Mouse (Mus musculus) embryo, embryonic 11 days (tissue): ENCODE measurements around the gene Morn4.
"Not testable (repeated sequence)": the region's sequence is repeated elsewhere in the genome, so short reads cannot be mapped to it uniquely, and the experiment has no call there.

Source experiments
- DNase-seq: peaks from one replicate; pipeline ENCODE4 v3.0.0-alpha.2; 2015

The Morn4 gene

DNA sequence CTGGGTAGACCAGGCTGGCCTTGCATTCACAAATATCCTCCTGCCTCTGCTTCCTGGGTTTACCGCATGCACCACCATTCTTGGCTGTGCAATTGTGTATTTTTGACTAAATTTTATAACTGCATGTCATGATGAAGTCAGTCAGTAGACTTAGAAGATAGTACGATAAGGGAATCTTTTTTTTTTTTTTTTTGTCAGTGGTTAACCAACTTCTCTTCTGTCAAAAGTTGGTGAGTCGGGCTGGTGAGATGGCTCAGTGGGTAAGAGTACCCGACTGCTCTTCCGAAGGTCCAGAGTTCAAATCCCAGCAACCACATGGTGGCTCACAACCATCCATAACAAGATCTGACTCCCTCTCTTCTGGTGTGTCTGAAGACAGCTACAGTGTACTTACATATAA is 4.5 kb downstream of the Morn4 start:
- DNase-seq: not testable (repeated sequence)

DNA sequence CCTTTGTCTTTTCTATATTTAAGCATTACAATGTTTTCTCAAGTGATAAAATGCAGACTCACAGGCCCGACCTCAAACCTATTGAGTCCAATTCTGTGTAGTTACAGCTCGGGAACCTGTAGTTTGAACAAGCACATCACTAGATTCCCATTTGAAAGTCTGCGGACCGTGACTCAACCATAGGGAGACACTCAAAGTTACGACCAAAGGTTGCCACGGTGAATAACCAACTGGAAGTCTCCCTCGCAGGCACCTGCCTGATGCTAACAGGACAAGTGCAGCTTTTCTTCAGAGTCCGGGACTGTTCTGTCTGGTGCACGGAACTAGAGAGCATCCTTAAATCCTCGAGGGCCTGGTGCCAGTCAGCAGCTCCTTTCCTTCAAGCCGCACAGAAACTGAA is 5.7 kb downstream of the Morn4 start:
- DNase-seq: no peak

DNA sequence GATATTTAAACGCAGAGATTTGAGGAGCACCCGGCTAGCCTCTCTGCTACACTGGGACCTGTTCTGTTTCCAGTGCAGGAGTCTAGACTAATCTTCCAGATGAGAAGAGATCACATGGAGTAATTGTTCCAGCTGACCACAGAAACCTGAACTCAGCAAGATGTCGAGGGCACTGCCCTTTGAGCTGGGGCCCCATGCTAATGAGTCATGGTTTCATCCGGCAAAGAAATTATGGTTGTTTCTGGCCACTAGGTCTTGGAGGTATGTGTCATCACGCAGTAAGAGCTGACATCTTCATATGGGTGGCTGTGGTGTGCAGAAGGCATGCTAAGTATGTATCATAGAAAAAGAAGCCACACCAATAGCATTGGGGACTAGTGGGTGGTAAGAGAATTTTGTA is 6.2 kb downstream of the Morn4 start:
- no peak for DNase-seq

DNA sequence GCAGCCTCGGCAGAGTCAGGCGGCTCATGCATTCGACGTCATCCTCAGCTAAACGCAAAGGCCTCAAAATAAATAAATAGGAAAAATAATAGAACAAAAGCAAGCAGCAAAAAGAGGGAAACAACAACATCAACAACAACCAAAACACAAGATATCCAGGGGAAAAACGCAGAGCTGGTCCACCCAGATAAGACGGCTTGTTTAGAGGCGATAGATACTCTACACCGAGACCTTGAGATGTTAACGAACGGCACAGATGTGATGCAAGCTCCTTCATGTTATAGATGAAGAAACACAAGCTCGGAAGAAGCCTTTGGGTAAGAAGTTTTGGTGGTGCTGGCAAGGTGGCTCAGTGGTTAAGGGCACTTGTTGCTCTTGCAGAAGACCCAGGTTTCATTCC is 7.2 kb downstream of the Morn4 start:
- DNase-seq: no peak

DNA sequence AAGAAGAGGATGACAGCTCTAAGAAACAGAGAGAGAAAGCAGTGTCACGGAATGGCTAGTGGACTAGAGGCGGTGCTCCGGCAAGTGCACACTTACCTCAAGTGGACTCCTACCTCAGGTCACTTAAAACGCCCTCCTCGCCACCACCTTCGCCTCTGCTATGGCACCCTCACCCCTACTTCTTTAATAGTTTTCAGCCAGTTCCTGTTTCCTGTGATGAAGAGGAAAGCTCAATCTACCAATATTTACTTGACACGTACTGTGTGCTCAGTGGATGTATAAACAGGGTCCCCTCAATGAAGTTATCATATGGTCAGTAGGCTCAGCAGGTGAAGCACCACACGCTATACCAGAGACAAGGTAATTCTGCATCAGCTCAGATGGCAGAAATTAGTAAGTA is 7.6 kb downstream of the Morn4 start:
- no peak for DNase-seq

DNA sequence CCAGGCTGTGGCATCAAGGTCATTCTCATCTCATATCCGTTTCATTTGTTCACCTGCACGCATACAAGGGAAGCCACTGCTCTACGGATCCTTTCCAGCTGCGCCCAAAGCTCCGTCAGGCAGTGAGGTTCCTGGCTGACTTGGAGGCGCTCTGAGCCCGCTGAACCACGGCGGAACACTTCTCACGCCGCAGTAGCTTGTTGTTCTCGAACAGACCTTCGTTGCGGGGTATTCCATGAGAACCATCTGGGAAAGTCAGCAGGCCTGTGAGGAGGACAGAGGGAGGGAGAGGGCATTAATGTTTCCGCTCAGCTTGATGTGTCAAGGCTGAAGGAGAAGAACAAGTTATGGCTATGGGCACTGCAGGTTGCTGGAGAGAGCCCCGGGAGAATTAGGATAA is 10.2 kb downstream of the Morn4 start:
- no peak for DNase-seq

DNA sequence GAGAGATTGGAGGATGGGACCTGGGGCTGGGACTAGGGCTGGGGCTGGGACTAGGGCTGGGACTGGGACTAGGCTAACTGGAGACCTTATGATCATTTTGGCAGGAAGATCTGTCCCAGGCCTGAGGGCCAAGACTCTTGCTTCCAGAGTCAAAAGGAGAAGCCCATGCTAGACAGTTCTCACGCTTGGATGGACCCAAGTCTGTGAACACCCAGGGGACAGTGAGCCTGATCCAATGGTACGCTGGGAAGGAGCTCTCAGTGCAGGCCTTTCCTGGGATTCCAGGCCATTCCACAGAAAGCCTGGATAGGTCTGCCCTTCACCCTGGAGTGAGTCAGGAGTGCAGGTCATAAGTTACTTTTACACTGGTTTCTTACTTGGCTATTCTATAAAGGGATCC is 11.1 kb downstream of the Morn4 start:
- DNase-seq: no peak

DNA sequence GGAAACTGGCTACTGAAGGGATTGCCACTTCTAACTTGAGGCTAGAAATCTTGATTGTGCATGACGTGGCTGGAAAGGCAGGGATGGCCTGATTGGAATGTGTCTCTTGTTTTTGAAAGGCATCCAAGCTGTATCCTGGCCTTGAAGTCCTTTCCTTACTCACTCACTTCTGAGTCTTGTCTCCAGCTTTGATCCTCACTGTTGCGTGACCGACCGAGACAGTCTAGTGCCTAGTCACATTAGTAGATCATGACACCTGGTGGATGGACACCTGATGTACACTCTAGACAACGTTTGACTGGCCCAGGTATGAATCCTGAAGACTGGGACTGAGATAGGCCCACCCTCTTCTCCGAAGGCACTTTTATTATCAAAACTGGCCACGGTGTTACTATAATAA is 13.4 kb downstream of the Morn4 start:
- DNase-seq: no peak

DNA sequence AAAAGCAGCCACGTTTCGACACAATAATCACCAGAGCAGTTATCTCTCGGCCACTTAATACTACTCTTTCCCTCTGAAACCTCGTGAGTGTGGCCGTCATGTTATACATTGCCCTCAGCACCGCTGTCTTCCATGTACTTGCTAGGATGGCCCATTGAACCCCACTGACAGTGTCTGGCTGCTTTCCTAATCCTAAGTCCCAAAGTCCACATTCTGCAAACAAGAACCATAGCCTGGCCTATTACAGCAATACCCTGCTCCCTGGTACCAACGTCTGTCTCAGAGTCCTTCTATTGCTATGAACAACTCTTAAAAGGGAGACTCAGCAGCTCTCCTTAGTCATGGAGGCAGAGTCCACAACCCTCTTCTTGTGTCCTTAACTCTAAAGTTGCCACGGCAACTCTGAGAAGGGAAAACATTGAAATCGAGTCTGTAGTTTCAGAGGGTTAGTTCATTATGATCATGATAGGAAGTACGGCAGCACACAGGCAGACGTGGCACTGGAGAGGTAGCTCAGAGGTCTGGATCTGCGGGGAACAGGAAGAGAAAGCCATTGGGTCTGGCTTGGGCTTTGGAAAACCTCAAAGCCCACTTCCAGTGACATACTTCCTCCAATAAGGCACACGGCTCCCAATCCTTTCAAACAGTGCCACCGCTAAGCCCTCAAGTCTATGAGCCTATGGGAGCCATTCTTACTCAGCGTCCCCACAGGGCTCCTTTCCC is 14.1 kb downstream of the Morn4 start:
- DNase-seq: no peak

DNA sequence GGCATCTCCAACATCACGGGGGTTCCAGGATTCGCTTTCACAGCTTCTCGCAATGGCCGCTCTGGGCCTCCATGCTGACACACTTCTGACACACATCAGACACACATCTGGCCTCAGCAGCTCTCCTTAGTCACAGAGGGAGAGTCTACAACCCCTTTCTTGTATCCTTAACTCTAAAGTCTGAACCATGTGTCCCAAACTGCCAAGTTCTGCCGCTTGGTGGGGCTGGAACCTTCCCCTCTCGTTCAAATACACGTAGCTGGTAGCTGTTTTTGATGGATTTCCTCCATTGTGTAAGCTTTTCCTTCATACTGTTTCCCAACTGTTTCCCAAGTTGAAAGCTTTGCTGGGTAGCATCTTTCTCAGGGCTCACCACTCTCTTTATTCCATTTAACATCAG is 14.9 kb downstream of the Morn4 start:
- DNase-seq: no peak

DNA sequence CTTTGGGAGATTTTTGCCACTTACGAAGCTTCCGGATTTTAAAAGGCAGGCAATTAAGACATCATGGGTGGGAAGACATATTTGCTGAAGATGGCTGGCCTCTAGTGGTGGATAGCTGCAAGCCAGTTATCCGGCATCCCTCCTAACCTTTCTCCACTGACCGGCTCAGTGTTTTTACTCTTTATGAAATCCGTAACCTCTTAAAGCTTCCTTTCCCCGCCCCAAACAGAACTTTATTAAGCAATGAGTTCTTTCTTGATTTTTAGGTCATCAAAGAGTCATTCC is 17.0 kb downstream of the Morn4 start:
- peak; percentile 34 for DNase-seq

DNA sequence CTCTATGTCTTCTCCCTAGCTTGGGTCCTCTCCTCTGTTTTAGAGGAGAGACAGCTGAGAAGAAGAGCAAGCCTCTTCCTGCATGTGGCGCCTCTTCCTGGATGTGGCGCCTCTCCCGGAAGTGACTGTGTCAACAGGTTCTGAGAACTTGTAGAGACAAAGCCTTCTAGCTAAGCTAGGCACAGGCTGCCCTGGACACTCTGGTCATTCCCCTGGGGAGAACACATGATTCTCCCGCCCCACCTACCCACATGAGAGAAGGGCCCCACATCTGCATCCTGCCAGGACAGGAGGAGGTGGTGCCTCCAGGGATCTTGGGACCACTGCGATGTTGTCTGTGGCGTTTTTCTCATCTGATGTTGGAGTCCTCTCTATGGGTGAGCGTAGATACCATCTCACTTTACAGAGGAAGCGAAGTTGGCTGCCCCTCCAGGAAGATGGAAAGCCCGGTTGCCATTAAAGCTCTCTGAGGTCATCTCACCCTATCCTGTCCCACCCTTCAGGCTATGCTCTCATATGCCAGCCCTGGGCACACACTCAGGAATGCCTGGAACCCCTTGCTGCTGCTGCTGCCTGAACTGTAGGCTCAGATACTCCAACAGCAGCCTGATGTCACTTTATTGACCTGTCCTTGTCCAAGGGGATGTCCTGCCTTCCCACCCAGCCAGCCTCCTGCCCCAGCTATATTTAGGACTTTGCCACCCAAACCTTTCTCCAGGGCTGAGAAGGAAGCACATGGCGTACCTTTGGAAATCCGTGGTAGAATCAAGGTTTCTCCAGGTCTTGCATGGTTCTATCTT is 17.5 kb downstream of the Morn4 start:
- no peak for DNase-seq

DNA sequence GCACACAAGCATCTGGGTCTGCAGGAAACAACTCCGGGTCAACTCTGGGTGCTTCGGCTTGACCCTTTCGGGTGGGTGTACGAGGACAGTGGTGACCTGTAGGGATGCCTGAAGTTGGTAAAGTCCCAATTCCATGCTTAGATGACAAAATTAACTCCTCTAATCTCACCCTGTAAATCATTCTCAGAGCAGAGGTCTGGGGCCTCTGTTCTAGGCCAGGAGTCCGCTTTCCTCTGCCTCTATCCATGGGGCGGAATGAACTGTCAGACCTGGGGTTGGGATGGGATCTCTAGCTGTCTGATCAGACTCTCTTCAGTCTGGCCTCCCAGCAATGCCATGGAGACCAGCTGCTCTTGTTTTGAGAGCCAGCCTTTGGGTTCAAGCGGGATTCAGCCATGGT is 24.7 kb downstream of the Morn4 start:
- DNase-seq: no peak

DNA sequence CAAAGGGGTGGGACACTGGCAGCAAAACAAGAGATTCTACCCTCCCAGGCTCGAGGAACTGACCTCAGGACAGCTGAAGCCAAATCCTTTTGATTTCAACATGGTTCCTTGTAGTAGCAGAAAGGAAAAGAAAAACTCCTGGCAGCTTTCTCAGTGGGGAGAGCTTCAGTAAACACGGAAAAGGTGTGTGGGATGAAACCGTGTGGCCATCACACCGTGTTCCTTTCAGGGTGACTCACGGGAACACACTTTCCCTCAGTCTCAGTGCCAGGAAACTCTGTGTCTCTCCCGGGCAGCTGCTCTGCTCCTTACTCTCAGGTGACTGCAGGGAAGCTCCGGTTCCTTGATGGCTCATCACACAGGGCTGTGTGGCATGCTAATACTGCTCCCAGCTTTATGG is 27.7 kb downstream of the Morn4 start:
- DNase-seq: no peak

DNA sequence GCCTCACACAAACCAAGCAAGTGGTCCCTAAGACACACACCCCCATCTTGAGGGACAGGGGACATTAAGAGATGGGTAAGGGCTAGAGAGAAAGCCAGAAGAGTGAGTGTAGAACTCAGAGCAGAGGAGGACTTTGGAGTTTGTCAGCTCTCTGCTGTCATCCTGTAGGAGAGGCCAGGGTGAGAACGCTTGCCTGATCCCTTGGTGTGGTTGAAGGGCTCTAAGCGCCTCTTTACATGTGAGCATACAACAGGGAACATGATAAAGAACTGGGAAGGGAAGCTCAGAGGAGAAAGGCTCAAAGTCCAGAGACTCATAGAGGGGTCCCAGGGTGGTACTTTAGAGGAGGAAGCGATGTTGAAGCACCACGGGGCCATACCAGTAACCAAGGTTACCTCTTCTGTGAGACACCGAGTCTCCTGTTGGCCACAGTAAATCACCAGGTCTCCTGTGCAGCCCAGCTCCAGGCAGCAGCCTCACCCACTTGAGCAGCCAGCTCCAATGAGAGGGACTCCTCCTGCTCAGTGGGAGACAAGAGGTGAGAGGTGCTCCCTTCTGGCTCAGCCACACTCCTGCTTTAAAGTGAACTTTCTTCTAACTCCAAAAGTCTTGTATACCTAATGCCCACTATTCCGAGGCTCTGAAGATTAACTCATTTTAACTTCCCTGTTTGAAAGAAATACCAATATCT is 29.3 kb downstream of the Morn4 start:
- DNase-seq: no peak

DNA sequence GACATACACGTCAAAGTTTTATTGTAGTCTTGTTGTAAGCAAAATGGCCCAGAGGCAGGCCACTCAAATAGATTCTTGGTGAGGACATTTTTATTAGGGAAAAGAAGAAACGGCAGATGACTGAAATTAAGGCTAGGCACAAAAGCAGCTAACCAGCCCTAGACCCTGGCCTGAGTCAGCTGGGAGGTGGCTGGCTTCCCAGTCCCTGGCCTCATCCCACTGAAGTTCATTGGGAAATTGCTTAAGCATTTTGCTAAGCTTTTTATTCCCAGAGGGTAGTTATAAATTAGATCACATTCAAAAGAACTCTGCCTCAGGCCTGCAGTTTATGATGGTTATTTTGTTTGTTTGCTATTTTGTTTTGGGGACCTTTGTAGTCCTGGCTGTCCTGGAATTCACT is 30.3 kb downstream of the Morn4 start:
- DNase-seq: no peak

DNA sequence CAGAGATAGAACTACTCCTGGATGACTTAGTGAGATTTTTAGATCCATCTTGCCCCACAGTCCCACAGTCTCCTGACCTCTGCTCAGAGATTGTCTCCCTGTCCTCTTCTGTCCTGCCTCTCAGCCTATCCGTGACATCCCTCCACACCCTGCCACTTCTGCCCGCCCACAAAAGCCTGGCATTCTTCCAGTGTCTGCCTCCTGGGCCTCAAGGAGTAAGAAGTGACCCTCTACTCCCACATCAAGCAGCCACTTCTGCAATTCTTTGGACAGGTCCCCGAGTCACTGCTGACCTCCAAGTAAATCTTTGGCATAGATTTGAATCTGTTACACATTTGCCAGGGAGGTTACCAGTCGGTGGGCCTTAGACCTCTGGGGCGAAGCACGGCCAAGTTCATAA is 31.9 kb downstream of the Morn4 start:
- DNase-seq: no peak

DNA sequence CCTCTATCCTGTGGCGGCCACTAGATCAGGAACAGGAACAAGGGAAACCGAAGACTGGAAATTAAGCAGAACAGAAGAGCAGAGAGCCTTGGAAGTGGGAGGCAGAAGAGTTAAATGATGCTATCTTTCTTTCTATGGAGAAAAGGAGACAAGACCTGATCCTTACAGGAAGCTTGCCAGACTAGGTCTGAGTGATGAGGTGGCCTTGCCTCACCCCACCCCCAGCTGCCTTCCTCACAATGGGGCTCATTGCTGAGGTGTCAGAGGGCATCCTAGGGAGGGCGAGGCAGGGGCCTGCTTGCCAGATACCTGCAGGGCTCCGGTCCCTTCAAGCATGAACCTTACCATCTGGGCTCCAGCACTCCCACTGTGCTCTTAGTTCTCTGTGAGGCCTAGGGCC is 34.2 kb downstream of the Morn4 start, which contains the start of gene 4933411K16Rik:
Gene 4933411K16Rik (plus strand): TSS at position 301 of the 400 bp plus-strand sequence.
- DNase-seq: no peak

DNA sequence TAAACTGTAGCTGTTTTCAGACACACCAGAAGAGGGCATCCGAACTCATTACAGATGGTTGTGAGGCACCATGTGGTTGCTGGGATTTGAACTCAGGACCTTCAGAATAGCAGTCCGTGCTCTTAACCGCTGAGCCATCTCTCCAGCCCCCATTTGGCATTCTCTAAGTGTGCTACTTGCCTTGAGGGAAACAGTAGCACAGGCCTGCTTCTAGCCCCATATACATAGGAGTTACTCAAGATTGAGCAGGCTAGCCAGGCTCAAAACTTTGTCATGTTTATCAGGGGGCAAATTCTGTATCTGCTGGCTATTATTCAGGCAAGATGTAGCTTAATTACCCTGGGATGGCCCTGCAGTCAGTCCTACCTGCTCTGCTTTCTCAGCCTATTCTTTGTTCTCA is 34.8 kb downstream of the Morn4 start:
- DNase-seq: no peak

DNA sequence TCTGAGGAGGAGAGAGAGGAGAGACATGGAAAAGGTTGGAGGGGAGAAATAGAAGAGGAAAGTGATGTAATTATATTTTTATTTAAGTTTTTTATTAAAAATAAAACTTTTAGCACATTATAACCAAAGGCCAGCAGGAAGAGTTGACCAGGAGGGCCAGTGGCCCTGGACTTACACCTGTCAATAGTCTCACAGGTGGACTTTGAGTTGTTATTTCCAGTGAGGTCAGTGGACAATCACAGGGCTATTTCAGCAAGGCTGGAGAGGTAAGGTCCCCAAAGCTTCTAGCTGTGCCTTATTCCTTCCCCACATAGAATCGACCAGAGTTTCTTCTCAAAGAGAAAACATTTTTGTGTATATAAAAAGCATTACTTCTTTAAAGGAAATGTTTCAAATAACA is 35.9 kb downstream of the Morn4 start:
- DNase-seq: no peak

DNA sequence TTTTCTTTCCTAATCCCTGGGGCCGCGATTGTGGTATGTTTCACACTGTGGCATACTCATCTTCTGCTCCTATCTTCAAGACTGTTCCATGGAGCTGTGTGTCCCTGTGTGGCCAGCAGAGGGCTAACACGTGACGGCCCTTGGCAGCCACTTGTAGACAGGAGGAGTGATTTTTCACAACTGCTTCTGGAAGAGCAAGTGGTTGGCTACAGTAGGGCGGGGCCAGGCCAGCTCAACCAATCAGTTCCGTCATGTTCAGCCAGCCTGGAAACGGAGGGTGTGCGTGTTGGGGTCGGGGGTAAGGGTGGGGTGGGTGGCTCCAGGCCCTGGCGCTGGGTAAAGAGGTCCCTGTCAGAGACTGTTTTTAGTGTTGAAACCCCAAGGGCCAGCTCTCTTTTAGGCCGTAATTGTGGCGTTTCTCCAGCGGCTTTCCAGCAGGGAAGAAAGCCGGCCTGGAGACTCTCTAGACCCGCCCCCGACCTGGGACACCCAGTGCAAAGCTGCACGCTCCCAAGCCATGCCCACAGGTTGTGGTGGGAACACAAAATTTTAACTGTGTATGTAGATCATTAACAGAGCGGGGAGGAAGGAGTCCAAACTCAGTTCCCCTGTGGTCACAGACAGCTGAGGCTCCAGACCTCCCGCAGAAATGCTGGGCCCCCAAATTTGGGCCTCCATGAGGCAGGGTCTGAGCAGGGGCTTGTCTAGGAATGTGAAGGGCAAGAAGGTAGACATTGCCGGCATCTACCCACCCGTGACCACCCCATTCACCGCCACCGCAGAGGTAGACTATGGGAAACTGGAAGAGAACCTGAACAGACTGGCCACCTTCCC is 40.7 kb downstream of the Morn4 start, which contains the start of gene Hoga1:
Gene Hoga1 (plus strand): TSS at position 342 of the 834 bp plus-strand sequence.
- peak; percentile 86 for DNase-seq

DNA sequence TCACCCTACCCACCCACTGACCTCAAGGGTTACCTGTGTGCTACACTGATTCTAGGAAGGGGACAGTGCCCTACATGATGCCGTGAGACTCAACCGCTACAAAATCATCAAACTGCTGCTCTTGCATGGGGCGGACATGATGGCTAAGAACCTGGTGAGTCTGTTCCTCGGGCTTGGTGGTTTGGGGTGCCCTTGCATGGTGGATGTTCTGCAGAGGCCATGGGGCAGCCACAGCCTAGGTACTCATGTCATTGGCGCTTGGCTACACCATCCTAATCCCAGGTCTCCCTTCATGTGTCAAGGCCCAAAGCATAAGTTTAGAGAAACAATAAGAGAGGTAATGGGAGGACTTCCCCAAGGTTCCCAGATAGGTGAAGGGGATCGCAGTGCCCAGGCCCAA is 42.2 kb downstream of the Morn4 start:
- DNase-seq: no peak

DNA sequence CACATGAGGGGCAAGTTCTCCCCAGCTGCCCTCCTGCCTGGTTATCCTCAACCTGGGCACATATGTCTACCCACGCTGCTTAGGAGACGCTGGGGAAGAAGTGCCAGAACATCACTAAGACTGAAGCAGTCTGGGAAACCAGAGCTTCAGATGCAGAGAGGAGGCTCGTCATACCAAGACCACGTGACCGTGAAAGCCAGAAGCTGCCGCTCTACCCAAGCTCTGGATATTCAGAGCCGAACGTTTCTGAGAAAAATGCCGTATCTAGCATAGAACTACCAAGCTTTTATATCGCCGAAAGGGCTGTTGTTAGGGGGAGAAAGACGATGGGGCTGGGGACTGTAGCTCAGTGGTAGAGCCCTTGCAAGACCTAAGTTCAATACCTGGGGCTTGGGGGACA is 47.8 kb downstream of the Morn4 start:
- DNase-seq: no peak
